Mouse (Mus musculus) forebrain, embryonic 15.5 days (tissue): Measurements from ENCODE around the gene Map4k2. TPM values are rescaled to one million over a fixed set of nuclear protein-coding genes. Genes with fewer than 3 reads are reported as not detected.

ENCODE experiments used
- ATAC-seq: fragments of 200-750 bp; cut with Nextera tagmentation; replicated peaks from 2 replicates; pipeline ENCODE4 v1.8.0; 2017; ENCODE audit warnings: mild to moderate bottlenecking, moderate TSS enrichment, moderate library complexity
- H3K27ac ChIP-seq: fragments of 300-500 bp; sonication (generic); replicated peaks from 2 replicates; pipeline ENCODE4 v1.5.1; 2015; ENCODE audit warnings: mild to moderate bottlenecking, inconsistent platforms
- H3K27me3 ChIP-seq: fragments of 300-500 bp; sonication (generic); 2 replicates; pipeline ENCODE4 v1.6.1; 2015; ENCODE audit warnings: inconsistent platforms
- H3K36me3 ChIP-seq: fragments of 300-500 bp; sonication (generic); 2 replicates; pipeline ENCODE4 v1.6.1; 2015; ENCODE audit warnings: mild to moderate bottlenecking, inconsistent platforms
- H3K4me1 ChIP-seq: fragments of 300-500 bp; sonication (generic); 2 replicates; pipeline ENCODE4 v1.6.1; 2015; ENCODE audit warnings: inconsistent platforms
- H3K4me2 ChIP-seq: fragments of 300-500 bp; sonication (generic); replicated peaks from 2 replicates; pipeline ENCODE4 v1.6.1; 2015; ENCODE audit warnings: mild to moderate bottlenecking, inconsistent platforms
- H3K4me3 ChIP-seq: fragments of 300-500 bp; sonication (generic); 2 replicates; pipeline ENCODE4 v1.5.1; 2015; ENCODE audit warnings: mild to moderate bottlenecking, inconsistent platforms
- H3K9ac ChIP-seq: fragments of 300-500 bp; sonication (generic); replicated peaks from 2 replicates; pipeline ENCODE4 v1.6.1; 2015; ENCODE audit warnings: mild to moderate bottlenecking, inconsistent platforms
- H3K9me3 ChIP-seq: fragments of 300-500 bp; sonication (generic); 2 replicates; pipeline ENCODE4 v1.6.1; 2016; ENCODE audit warnings: inconsistent platforms
- WGBS: fragments of 180-500 bp; shearing (Covaris S2); methylation state at CpG from one replicate; pipeline ENCODE4 v1.1.7; 2015; ENCODE audit warnings: mixed read lengths; 5-methylcytosine and 5-hydroxymethylcytosine counted together
- polyA plus RNA-seq: library from polyadenylated mRNA; unstranded; fragments of >200 nt; fragmentation: Nextera tagmentation; extraction: Ambion mirVana; gene quantifications from 2 replicates; pipeline ENCODE4 v1.2.1, GENCODE M21; 2015

Gene Map4k2
- polyA plus RNA-seq: 12.7 and 14.1 TPM in 2 replicates

- ATAC-seq: peak; percentile 65
- H3K27me3 ChIP-seq: no peaks in the 10 kb centered on the region
- peak within 1 kb of the TSS; percentile 73 for H3K4me2 ChIP-seq
- peak within 1 kb of the TSS; percentile 47 for H3K9ac ChIP-seq
- no peak within 1 kb of the TSS for H3K27ac ChIP-seq
- H3K4me1 ChIP-seq: peaks cover 31% of the 10 kb centered on the region
- 8% methylated on average over 64 of the region's 72 CpGs for WGBS
- no peaks in the 10 kb centered on the region for H3K9me3 ChIP-seq
- H3K36me3 ChIP-seq: peaks cover 59% of the 10 kb centered on the region
- peak within 1 kb of the TSS; percentile 45 for H3K4me3 ChIP-seq
Measured at GRCm38 (mm10) chr19:6340524-6341452, at the start of gene Map4k2. TSS of gene Map4k2 (plus strand) at chr19:6341135.

GRCm38 (mm10) chr19:6292262-6292661 lies 48.7 kb upstream of the Map4k2 start:
- 89% methylated on average over 5 of the region's 5 CpGs for WGBS
- Histone ChIP-seq H3K27me3 (no peaks in the 10 kb centered on the region), H3K36me3 (peaks cover 23% of the 10 kb centered on the region), H3K9me3 (no peaks in the 10 kb centered on the region), H3K27ac (no peak overlapping the region), H3K4me1 (no peaks in the 10 kb centered on the region), H3K4me2 (no peak overlapping the region), H3K9ac (no peak overlapping the region), H3K4me3 (no peak overlapping the region)
- ATAC-seq: no peak

- Histone ChIP-seq H3K9ac (no peak overlapping the region), H3K4me3 (no peak overlapping the region), H3K4me1 (no peaks in the 10 kb centered on the region), H3K4me2 (no peak overlapping the region), H3K27ac (no peak overlapping the region), H3K27me3 (no peaks in the 10 kb centered on the region), H3K9me3 (no peaks in the 10 kb centered on the region), H3K36me3 (peaks cover 41% of the 10 kb centered on the region)
- ATAC-seq: no peak
- 94% methylated on average over 17 of the region's 17 CpGs for WGBS
Measured at GRCm38 (mm10) chr19:6294301-6294700, 46.6 kb upstream of the Map4k2 start.

GRCm38 (mm10) chr19:6296551-6297210 lies 44.3 kb upstream of the Map4k2 start:
- WGBS: 87% methylated on average over 5 of the region's 5 CpGs
- Histone ChIP-seq H3K9me3 (no peaks in the 10 kb centered on the region), H3K4me2 (no peak overlapping the region), H3K27me3 (no peaks in the 10 kb centered on the region), H3K36me3 (peaks cover 53% of the 10 kb centered on the region), H3K27ac (no peak overlapping the region), H3K4me1 (no peaks in the 10 kb centered on the region), H3K9ac (no peak overlapping the region), H3K4me3 (no peak overlapping the region)
- no peak for ATAC-seq

GRCm38 (mm10) chr19:6297641-6298040 lies 43.3 kb upstream of the Map4k2 start:
- WGBS: 93% methylated on average over 9 of the region's 9 CpGs
- Histone ChIP-seq H3K4me1 (no peaks in the 10 kb centered on the region), H3K9me3 (no peaks in the 10 kb centered on the region), H3K36me3 (peaks cover 53% of the 10 kb centered on the region), H3K27me3 (no peaks in the 10 kb centered on the region), H3K9ac (no peak overlapping the region), H3K27ac (no peak overlapping the region), H3K4me3 (no peak overlapping the region), H3K4me2 (no peak overlapping the region)
- ATAC-seq: no peak

GRCm38 (mm10) chr19:6299003-6299402 lies 41.9 kb upstream of the Map4k2 start:
- no peaks in the 10 kb centered on the region for H3K27me3 ChIP-seq
- H3K9ac ChIP-seq: no peak overlapping the region
- no peak overlapping the region for H3K4me2 ChIP-seq
- peaks cover 49% of the 10 kb centered on the region for H3K36me3 ChIP-seq
- H3K27ac ChIP-seq: no peak overlapping the region
- 89% methylated on average over 4 of the region's 4 CpGs for WGBS
- no peak for ATAC-seq
- no peaks in the 10 kb centered on the region for H3K9me3 ChIP-seq
- H3K4me1 ChIP-seq: no peaks in the 10 kb centered on the region
- no peak overlapping the region for H3K4me3 ChIP-seq

- Histone ChIP-seq H3K36me3 (peaks cover 43% of the 10 kb centered on the region), H3K9me3 (no peaks in the 10 kb centered on the region), H3K4me1 (no peaks in the 10 kb centered on the region), H3K4me2 (no peak overlapping the region), H3K9ac (no peak overlapping the region), H3K27me3 (no peaks in the 10 kb centered on the region), H3K4me3 (no peak overlapping the region), H3K27ac (no peak overlapping the region)
- no peak for ATAC-seq
- WGBS: 91% methylated on average over 7 of the region's 7 CpGs
Measured at GRCm38 (mm10) chr19:6299450-6300267, 41.3 kb upstream of the Map4k2 start.

GRCm38 (mm10) chr19:6300402-6300841 lies 40.5 kb upstream of the Map4k2 start:
- H3K27me3 ChIP-seq: no peaks in the 10 kb centered on the region
- H3K36me3 ChIP-seq: peaks cover 36% of the 10 kb centered on the region
- WGBS: 75% methylated on average over 7 of the region's 7 CpGs
- no peak overlapping the region for H3K9ac ChIP-seq
- H3K9me3 ChIP-seq: no peaks in the 10 kb centered on the region
- no peak overlapping the region for H3K4me2 ChIP-seq
- no peak overlapping the region for H3K27ac ChIP-seq
- no peak overlapping the region for H3K4me3 ChIP-seq
- ATAC-seq: no peak
- no peaks in the 10 kb centered on the region for H3K4me1 ChIP-seq

GRCm38 (mm10) chr19:6302114-6302513 lies 38.8 kb upstream of the Map4k2 start:
- no peak overlapping the region for H3K27ac ChIP-seq
- no peaks in the 10 kb centered on the region for H3K27me3 ChIP-seq
- H3K4me3 ChIP-seq: no peak overlapping the region
- WGBS: 89% methylated on average over 5 of the region's 5 CpGs
- H3K9me3 ChIP-seq: no peaks in the 10 kb centered on the region
- peaks cover 30% of the 10 kb centered on the region for H3K36me3 ChIP-seq
- no peak overlapping the region for H3K4me2 ChIP-seq
- peaks cover 11% of the 10 kb centered on the region for H3K4me1 ChIP-seq
- ATAC-seq: no peak
- H3K9ac ChIP-seq: no peak overlapping the region

- Histone ChIP-seq H3K9me3 (no peaks in the 10 kb centered on the region), H3K4me3 (no peak overlapping the region), H3K4me2 (no peak overlapping the region), H3K27ac (no peak overlapping the region), H3K9ac (no peak overlapping the region), H3K4me1 (peaks cover 11% of the 10 kb centered on the region), H3K27me3 (no peaks in the 10 kb centered on the region), H3K36me3 (peaks cover 26% of the 10 kb centered on the region)
- 42% methylated on average over 4 of the region's 4 CpGs for WGBS
- ATAC-seq: no peak
Measured at GRCm38 (mm10) chr19:6302522-6302921, 38.4 kb upstream of the Map4k2 start.

- Histone ChIP-seq H3K36me3 (peaks cover 14% of the 10 kb centered on the region), H3K9ac (no peak overlapping the region), H3K27me3 (no peaks in the 10 kb centered on the region), H3K4me3 (no peak overlapping the region), H3K9me3 (no peaks in the 10 kb centered on the region), H3K27ac (no peak overlapping the region), H3K4me2 (no peak overlapping the region), H3K4me1 (peaks cover 11% of the 10 kb centered on the region)
- no peak for ATAC-seq
- WGBS: 82% methylated on average over 6 of the region's 6 CpGs
Measured at GRCm38 (mm10) chr19:6303831-6304230, 37.1 kb upstream of the Map4k2 start.
